22 mouse cellular contexts compared by ENCODE assay signal in the genomic region with DNA sequence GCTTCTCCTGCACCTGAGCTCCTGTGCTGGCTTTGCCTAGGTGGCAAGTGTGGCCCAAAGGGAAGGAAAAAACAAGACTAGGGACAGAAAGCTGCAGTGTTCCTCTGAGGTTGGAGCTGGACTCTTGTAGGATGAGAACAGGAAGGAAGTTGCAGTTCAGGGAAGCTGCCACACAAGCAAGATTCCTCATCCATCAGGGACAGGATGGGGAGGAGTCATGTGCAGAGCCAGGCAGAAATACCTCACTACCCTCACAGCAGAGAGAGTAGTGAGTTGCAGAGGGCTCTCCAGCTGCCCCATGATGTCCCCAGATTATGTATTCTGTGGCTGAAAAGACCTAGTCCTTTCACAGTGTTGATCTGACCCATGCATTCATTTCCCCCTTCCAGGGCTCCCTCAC. TPM values are rescaled to one million over a fixed set of nuclear protein-coding genes. Genes with fewer than 3 reads are reported as not detected.
DNase-seq lines count a peak whose midpoint lies in the region; ATAC-seq and TF ChIP-seq lines count a peak whose summit lies in the region.
"Had no signal": no experiment of that assay in that cellular context is flagged by ENCODE, and none has a peak within 500 bp of the region (broad histone marks: within the 10 kb centered on the region; RNA-seq: fewer than 3 reads in every experiment).

No protein-coding gene starts in this region.

- peak; percentile 5 to 30 for DNase-seq in adrenal gland, adult (ENCODE audit: inconsistent age in 2 of 2, low spot score in 1 of 2)
- DNase-seq in adrenal gland, postnatal 10 days = no peak
- peak; percentile 22 for DNase-seq in liver, adult 2 months (ENCODE audit: extremely low read depth, low read depth, low spot score)
- no peak for DNase-seq in liver, embryonic 11.5 days (ENCODE audit: low spot score)
- DNase-seq in liver, postnatal 0 days = no peak
- DNase-seq in thymus, postnatal 4 days = no peak
- DNase-seq in spleen, postnatal 36 days (ENCODE audit: low spot score in 2 of 2) = no peak
- DNase-seq: cerebellum, adult 18-20 months; gastrocnemius, postnatal 36 days; thymus, postnatal 25 days had no signal

- no peaks in the 10 kb centered on the region for H3K27me3 ChIP-seq in liver, adult 2 months (ENCODE audit: control insufficient read depth, insufficient read depth, low read length)
- H3K27me3 ChIP-seq in liver, embryonic 11.5 days (replicated peaks; ENCODE audit: control insufficient read depth, insufficient read depth, low read length) = no peaks in the 10 kb centered on the region
- no peaks in the 10 kb centered on the region for H3K27me3 ChIP-seq in liver, postnatal 0 days (ENCODE audit: insufficient read depth, low read length)
- H3K27me3 ChIP-seq: embryonic facial prominence, embryonic 13.5 days; liver, embryonic 15.5 days; neural tube, embryonic 15.5 days; Patski had no signal

- peak overlapping the region; percentile 27; the same call in 1 of the 2 replicates for H3K27ac ChIP-seq in liver, adult 2 months (replicated peaks; ENCODE audit: insufficient read depth, low read depth, low read length)
- H3K27ac ChIP-seq in liver, embryonic 11.5 days (ENCODE audit: low read depth, low read length) = no peak overlapping the region
- peak overlapping the region; percentile 59; the same call in 1 of the 2 replicates for H3K27ac ChIP-seq in bone marrow, adult 2 months (ENCODE audit: control insufficient read depth, insufficient read depth, low read depth, low read length, poor library complexity)
- H3K27ac ChIP-seq in liver, postnatal 0 days (ENCODE audit: low read depth) = peak overlapping the region; percentile 66
- H3K27ac ChIP-seq: embryonic facial prominence, embryonic 13.5 days; forebrain, embryonic 10.5 days; liver, embryonic 15.5 days; neural tube, embryonic 15.5 days had no signal

- no peak for ATAC-seq in liver, embryonic 11.5 days (replicated peaks; ENCODE audit: low FRiP score)
- peak; percentile 58 for ATAC-seq in liver, postnatal 0 days
- ATAC-seq: hindbrain, embryonic 16.5 days; Patski had no signal

- H3K4me1 ChIP-seq in liver, adult 2 months (ENCODE audit: control insufficient read depth, insufficient read depth, low read length) = no peaks in the 10 kb centered on the region
- no peaks in the 10 kb centered on the region for H3K4me1 ChIP-seq in liver, embryonic 11.5 days (replicated peaks; ENCODE audit: control insufficient read depth, insufficient read depth, low read length)
- peaks cover 4% of the 10 kb centered on the region for H3K4me1 ChIP-seq in bone marrow, adult 2 months (ENCODE audit: control insufficient read depth, insufficient read depth, low read length)
- H3K4me1 ChIP-seq in liver, postnatal 0 days (ENCODE audit: insufficient read depth) = no peaks in the 10 kb centered on the region
- H3K4me1 ChIP-seq: embryonic facial prominence, embryonic 13.5 days; forebrain, embryonic 10.5 days; liver, embryonic 15.5 days; neural tube, embryonic 15.5 days had no signal

- no peaks in the 10 kb centered on the region for H3K9me3 ChIP-seq in liver, embryonic 11.5 days (ENCODE audit: control insufficient read depth, low read length)
- H3K9me3 ChIP-seq in liver, postnatal 0 days (ENCODE audit: low read length) = no peaks in the 10 kb centered on the region
- H3K9me3 ChIP-seq: embryonic facial prominence, embryonic 13.5 days; forebrain, embryonic 10.5 days; liver, embryonic 15.5 days; neural tube, embryonic 15.5 days had no signal

- no peak overlapping the region for H3K9ac ChIP-seq in liver, adult 2 months (ENCODE audit: low read depth, low read length)
- H3K9ac ChIP-seq in liver, embryonic 11.5 days (ENCODE audit: low read depth, low read length) = no peak overlapping the region
- H3K9ac ChIP-seq in liver, postnatal 0 days (replicated peaks) = no peak overlapping the region
- H3K9ac ChIP-seq: embryonic facial prominence, embryonic 13.5 days; liver, embryonic 15.5 days; neural tube, embryonic 15.5 days had no signal

- no peaks in the 10 kb centered on the region for H3K36me3 ChIP-seq in liver, adult 2 months (ENCODE audit: control insufficient read depth, insufficient read depth, low read length)
- no peaks in the 10 kb centered on the region for H3K36me3 ChIP-seq in liver, embryonic 11.5 days (ENCODE audit: control insufficient read depth, insufficient read depth, low read length)
- no peaks in the 10 kb centered on the region for H3K36me3 ChIP-seq in liver, postnatal 0 days (replicated peaks; ENCODE audit: insufficient read depth, low read length)
- H3K36me3 ChIP-seq: embryonic facial prominence, embryonic 13.5 days; forebrain, embryonic 10.5 days; liver, embryonic 15.5 days; neural tube, embryonic 15.5 days had no signal

- H3K4me3 ChIP-seq in liver, adult 2 months (ENCODE audit: insufficient read depth, low read depth, low read length) = no peak overlapping the region
- no peak overlapping the region for H3K4me3 ChIP-seq in liver, embryonic 11.5 days (ENCODE audit: low read depth, low read length)
- no peak overlapping the region for H3K4me3 ChIP-seq in bone marrow, adult 2 months (replicated peaks; ENCODE audit: control insufficient read depth, low read depth, low read length)
- no peak overlapping the region for H3K4me3 ChIP-seq in liver, postnatal 0 days (ENCODE audit: low read depth, low read length)
- H3K4me3 ChIP-seq: embryonic facial prominence, embryonic 13.5 days; forebrain, embryonic 10.5 days; liver, embryonic 15.5 days; neural tube, embryonic 15.5 days had no signal

- no peak for TF ChIP-seq EP300 in liver, postnatal 0 days (IDR thresholded peaks at IDR 0.05; ENCODE audit: low read depth)

- H3K79me2 ChIP-seq in liver, adult 2 months (ENCODE audit: control insufficient read depth, insufficient read depth, low read length) = no peaks in the 10 kb centered on the region

- H3K4me2 ChIP-seq in liver, embryonic 11.5 days = no peak overlapping the region
- no peak overlapping the region for H3K4me2 ChIP-seq in liver, postnatal 0 days (ENCODE audit: low read depth, low read length)
- H3K4me2 ChIP-seq: embryonic facial prominence, embryonic 13.5 days; liver, embryonic 15.5 days; midbrain, embryonic 11.5 days; neural tube, embryonic 15.5 days had no signal

- no peak for TF ChIP-seq POLR2A in liver, adult 2 months (IDR thresholded peaks at IDR 0.05; ENCODE audit: extremely low read depth, insufficient read depth, low read length)
- no peak for TF ChIP-seq POLR2A in bone marrow, adult 2 months (IDR thresholded peaks at IDR 0.05; ENCODE audit: borderline replicate concordance, control insufficient read depth, low read depth, low read length)

- no peak for TF ChIP-seq CTCF in liver, adult 2 months (IDR thresholded peaks at IDR 0.05; ENCODE audit: low read depth, low read length)
- no peak for TF ChIP-seq CTCF in bone marrow, adult 2 months (IDR thresholded peaks at IDR 0.05; ENCODE audit: control insufficient read depth, insufficient read depth, low read length)
- TF ChIP-seq CTCF in liver, postnatal 0 days (IDR thresholded peaks at IDR 0.05; ENCODE audit: low read depth) = no peak

RNA-seq across cellular contexts. Expression of gene Trim30c, which starts 0.5 kb away (rescaled TPM):
- under 1 TPM in 1 of 2 experiments, not detected in 1; 0.18 TPM for total RNA-seq in adrenal gland, postnatal 10 days (2021)
- 0.54 and 1.3 TPM in 2 replicates for total RNA-seq in liver, adult 2 months (2014; rRNA removed)
- polyA plus RNA-seq in liver, adult 2 months (2012; rRNA removed) = 0.13 TPM in 1 of 2 replicates, not detected in the other
- 0.27 and 0.32 TPM in 2 replicates for polyA plus RNA-seq in liver, embryonic 11.5 days (2014; fragmentation: Nextera tagmentation; extraction: Ambion mirVana)
- polyA plus RNA-seq in bone marrow, adult 2 months (2011; ENCODE audit: insufficient read depth, insufficient read length, low replicate concordance, missing spikeins) = 1.8 TPM in 1 of 2 replicates, not detected in the other
- polyA plus RNA-seq in liver, postnatal 0 days (2015; fragmentation: Nextera tagmentation; extraction: Ambion mirVana) = 0.38 and 0.50 TPM in 2 replicates
- total RNA-seq: gastrocnemius, postnatal 36 days; layer of hippocampus, postnatal 14 days; left cerebral cortex, postnatal 36 days had no signal
- polyA plus RNA-seq: heart, postnatal 0 days; neural tube, embryonic 15.5 days; Patski; small intestine, adult 2 months had no signal

RNA-seq across cellular contexts. Expression of gene Trim30b, which starts 31.5 kb away (rescaled TPM):
- total RNA-seq in adrenal gland, postnatal 10 days (2021) = under 1 TPM; 0.21 to 0.39 TPM
- total RNA-seq in liver, adult 2 months (2014; rRNA removed) = 0.47 and 0.74 TPM in 2 replicates
- 0.06 TPM in 1 of 2 replicates, not detected in the other for polyA plus RNA-seq in liver, adult 2 months (2012; rRNA removed)
- 0.06 and 0.08 TPM in 2 replicates for polyA plus RNA-seq in liver, embryonic 11.5 days (2014; fragmentation: Nextera tagmentation; extraction: Ambion mirVana)
- 12.8 and 49.8 TPM in 2 replicates for polyA plus RNA-seq in bone marrow, adult 2 months (2011; ENCODE audit: insufficient read depth, insufficient read length, low replicate concordance, missing spikeins)
- 0.49 and 0.53 TPM in 2 replicates for polyA plus RNA-seq in liver, postnatal 0 days (2015; fragmentation: Nextera tagmentation; extraction: Ambion mirVana)
- total RNA-seq: gastrocnemius, postnatal 36 days; layer of hippocampus, postnatal 14 days; left cerebral cortex, postnatal 36 days had no signal
- polyA plus RNA-seq: embryonic facial prominence, embryonic 13.5 days; forebrain, embryonic 10.5 days; hindbrain, embryonic 16.5 days; midbrain, embryonic 11.5 days; neural tube, embryonic 15.5 days; Patski had no signal

RNA-seq across cellular contexts. Expression of gene Trim12c, which starts 48.0 kb away (rescaled TPM):
- 10 to 100 TPM in 1 of 2 experiments, 1 to 10 TPM in 1; 7.1 to 11.7 TPM for total RNA-seq in adrenal gland, postnatal 10 days (2021)
- 6.7 and 12.4 TPM in 2 replicates for total RNA-seq in liver, adult 2 months (2014; rRNA removed)
- 2.7 and 2.8 TPM in 2 replicates for polyA plus RNA-seq in liver, adult 2 months (2012; rRNA removed)
- polyA plus RNA-seq in liver, embryonic 11.5 days (2014; fragmentation: Nextera tagmentation; extraction: Ambion mirVana) = 1.2 TPM in 2 replicates
- polyA plus RNA-seq in bone marrow, adult 2 months (2011; ENCODE audit: insufficient read depth, insufficient read length, low replicate concordance, missing spikeins) = 11.9 and 12.3 TPM in 2 replicates
- 1.8 and 1.9 TPM in 2 replicates for polyA plus RNA-seq in liver, postnatal 0 days (2015; fragmentation: Nextera tagmentation; extraction: Ambion mirVana)

Comparison
In these comparisons a context has a peak if more than half of its experiments do, and no peak if none do; other contexts are left out.
1. DNase-seq: peak in adrenal gland, adult (2 of 2) and liver, adult 2 months (single experiment); none in adrenal gland, postnatal 10 days (single experiment), liver, embryonic 11.5 days (single experiment), liver, postnatal 0 days (single experiment), thymus, postnatal 4 days (single experiment) and spleen, postnatal 36 days (0 of 2).